Mouse (Mus musculus): ENCODE results near the gene Mok. TPM values are rescaled to one million over a fixed set of nuclear protein-coding genes. Genes with fewer than 3 reads are reported as not detected.

Gene Mok
- polyA plus RNA-seq, 1 experiment from 2014 or later = 14.2 TPM

DNA sequence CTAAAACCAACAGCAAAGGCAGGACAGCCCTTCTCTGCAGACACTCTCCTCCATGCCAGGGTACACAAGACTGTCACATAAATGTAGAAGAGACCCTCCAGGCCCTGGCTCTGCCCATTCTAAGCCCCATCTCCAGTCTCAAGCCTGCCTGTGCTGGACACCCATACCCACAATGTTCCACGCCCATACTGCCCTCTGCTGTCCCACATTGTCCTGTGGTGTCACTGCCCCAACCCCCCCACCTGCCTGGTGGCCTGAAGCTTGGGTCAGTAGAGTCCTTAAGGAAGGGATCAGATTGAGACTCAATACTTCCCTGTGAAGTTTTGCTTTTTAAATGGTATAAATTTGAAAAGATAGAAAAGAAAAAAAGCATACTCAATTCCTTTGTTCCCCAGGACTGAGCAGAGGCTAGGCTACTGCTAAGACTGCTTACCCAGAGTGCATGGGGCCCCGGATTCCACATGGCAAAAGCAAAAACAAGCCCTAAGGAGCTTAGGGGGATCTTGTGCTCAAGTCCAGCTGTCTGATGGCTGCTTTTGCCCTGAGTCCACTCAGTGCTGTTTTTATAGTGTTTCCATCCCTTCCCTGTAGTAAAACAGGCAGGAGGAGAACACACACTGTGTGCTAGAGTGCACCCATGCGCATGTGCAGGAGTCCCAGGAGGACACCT lies 34.3 kb downstream of the Mok start:
- no peak for ATAC-seq (ENCODE audit: low read depth)
- H3K4me3 ChIP-seq (ENCODE audit: low read depth, low read length) = no peak overlapping the region
- no peaks in the 10 kb centered on the region for H3K9me3 ChIP-seq (ENCODE audit: control insufficient read depth, low read length)
- no peak overlapping the region for H3K4me2 ChIP-seq (ENCODE audit: low read depth, low read length)
- H3K9ac ChIP-seq (replicated peaks; ENCODE audit: low read depth, low read length) = no peak overlapping the region
- peaks cover 3% of the 10 kb centered on the region; the same call in 1 of the 2 replicates for H3K4me1 ChIP-seq (ENCODE audit: control insufficient read depth, insufficient read depth, low read length)
- 72% methylated on average over 3 of the region's 3 CpGs for WGBS
- 0 out of 2 replicates have a peak, but pooled peaks cover 4% of the 10 kb centered on the region for H3K36me3 ChIP-seq (ENCODE audit: control insufficient read depth, insufficient read depth, low read length)
- H3K27ac ChIP-seq (ENCODE audit: low read depth, low read length) = no peak overlapping the region
- no peaks in the 10 kb centered on the region for H3K27me3 ChIP-seq (ENCODE audit: control insufficient read depth, insufficient read depth, low read length)

DNA sequence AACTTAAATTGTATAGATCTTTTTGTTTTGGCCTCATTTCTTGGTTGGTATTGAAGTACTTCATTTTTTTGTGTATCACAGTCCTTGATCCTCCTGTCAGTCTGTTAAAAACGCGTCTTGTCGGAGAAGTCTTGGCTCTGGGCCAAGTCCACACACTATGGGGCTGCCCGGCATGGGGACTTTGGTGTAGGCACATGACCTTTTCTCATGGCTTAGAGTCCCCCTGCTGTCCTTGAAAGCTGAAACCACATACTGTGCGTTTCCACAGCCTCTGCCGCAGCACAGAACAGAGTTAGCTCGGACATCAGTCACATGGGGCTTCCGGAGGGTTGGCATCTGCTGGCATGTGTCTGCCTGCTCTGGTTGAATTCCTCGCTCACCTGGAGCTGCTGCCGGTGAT lies 36.5 kb downstream of the Mok start:
- peak; percentile 56; the same call in 1 of the 2 replicates for ATAC-seq (ENCODE audit: low read depth)
- WGBS = 25% methylated on average over 10 of the region's 10 CpGs

DNA sequence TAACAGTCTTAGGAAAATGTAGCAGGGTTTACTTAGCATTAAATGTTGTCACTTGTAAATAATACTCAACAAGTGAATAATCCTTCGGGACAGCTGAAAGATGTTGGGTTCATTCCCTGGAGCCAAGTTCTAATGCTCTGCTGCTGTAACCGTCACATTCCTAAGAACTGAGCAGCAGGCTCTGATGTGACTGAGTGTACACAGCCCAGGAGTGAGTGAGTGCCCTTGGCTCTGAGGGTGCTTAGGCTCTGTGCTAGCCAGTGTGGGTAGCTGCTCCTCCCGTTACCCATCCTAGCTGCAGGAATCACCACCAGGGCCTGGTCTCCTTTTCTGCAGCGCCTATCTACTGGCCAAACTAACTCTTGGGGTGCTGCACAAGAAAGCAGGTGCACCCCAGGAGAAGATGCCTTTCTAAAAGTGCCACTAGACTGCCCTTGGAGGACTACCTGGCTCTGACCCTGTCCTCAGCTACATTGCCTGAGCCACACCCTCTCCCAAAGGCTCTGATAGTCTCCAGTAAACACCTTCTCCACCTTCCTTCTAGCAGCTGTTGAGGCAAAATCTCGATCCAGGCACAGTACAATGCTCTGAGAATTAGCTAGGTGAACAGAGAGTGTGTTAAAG lies 38.0 kb downstream of the Mok start:
- no peak overlapping the region for H3K4me3 ChIP-seq (ENCODE audit: low read depth, low read length)
- H3K27ac ChIP-seq (ENCODE audit: low read depth, low read length) = no peak overlapping the region
- 0 out of 2 replicates have a peak, but pooled peaks cover 2% of the 10 kb centered on the region for H3K36me3 ChIP-seq (ENCODE audit: control insufficient read depth, insufficient read depth, low read length)
- H3K9ac ChIP-seq (replicated peaks; ENCODE audit: low read depth, low read length) = no peak overlapping the region
- peaks cover 3% of the 10 kb centered on the region; the same call in 1 of the 2 replicates for H3K4me1 ChIP-seq (ENCODE audit: control insufficient read depth, insufficient read depth, low read length)
- no peaks in the 10 kb centered on the region for H3K9me3 ChIP-seq (ENCODE audit: control insufficient read depth, low read length)
- no peak for ATAC-seq (ENCODE audit: low read depth)
- H3K27me3 ChIP-seq (ENCODE audit: control insufficient read depth, insufficient read depth, low read length) = no peaks in the 10 kb centered on the region
- WGBS = 85% methylated on average over 5 of the region's 5 CpGs
- no peak overlapping the region for H3K4me2 ChIP-seq (ENCODE audit: low read depth, low read length)

More for the DNA sequence above, 36.5 kb downstream of the Mok start:
- Histone ChIP-seq H3K9me3 (ENCODE audit: control insufficient read depth, low read length) (no peaks in the 10 kb centered on the region), H3K4me3 (ENCODE audit: low read depth, low read length) (no peak overlapping the region), H3K36me3 (ENCODE audit: control insufficient read depth, insufficient read depth, low read length) (0 out of 2 replicates have a peak, but pooled peaks cover 4% of the 10 kb centered on the region), H3K27ac (ENCODE audit: low read depth, low read length) (no peak overlapping the region), H3K27me3 (ENCODE audit: control insufficient read depth, insufficient read depth, low read length) (no peaks in the 10 kb centered on the region), H3K4me1 (ENCODE audit: control insufficient read depth, insufficient read depth, low read length) (peaks cover 3% of the 10 kb centered on the region; the same call in 1 of the 2 replicates), H3K4me2 (ENCODE audit: low read depth, low read length) (no peak overlapping the region), H3K9ac (replicated peaks; ENCODE audit: low read depth, low read length) (no peak overlapping the region)

DNA sequence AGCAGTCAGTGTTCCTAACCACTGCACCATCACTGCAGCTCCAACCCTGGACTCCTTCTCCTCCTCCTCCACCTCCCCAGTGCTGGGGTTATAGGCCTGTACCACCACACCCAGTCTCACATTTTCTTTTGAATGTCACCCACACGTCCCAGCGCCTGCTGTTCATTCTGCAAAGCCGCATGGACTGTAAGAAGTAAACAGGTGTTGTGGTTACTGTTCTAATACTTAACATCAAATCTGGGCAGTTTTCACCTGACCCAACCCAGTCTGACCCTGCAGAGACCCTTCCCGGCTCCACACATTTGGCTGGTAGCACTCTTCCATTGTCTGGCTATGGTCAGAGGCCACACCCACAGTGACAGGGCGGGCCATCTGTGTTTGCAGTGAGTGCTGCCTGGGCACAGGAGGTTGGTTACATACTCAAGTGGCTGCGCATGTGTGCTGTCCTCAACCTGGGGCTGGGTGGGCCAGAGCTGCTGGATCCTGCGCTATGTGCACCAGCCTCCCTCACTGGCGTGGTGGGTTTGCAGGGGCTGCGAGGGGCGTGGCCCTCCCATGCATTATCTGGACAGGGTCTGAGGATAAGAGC lies 38.8 kb downstream of the Mok start:
- Histone ChIP-seq H3K4me3 (ENCODE audit: low read depth, low read length) (no peak overlapping the region), H3K9ac (replicated peaks; ENCODE audit: low read depth, low read length) (no peak overlapping the region), H3K4me1 (ENCODE audit: control insufficient read depth, insufficient read depth, low read length) (peaks cover 3% of the 10 kb centered on the region; the same call in 1 of the 2 replicates), H3K9me3 (ENCODE audit: control insufficient read depth, low read length) (no peaks in the 10 kb centered on the region), H3K36me3 (ENCODE audit: control insufficient read depth, insufficient read depth, low read length) (no peaks in the 10 kb centered on the region), H3K27ac (ENCODE audit: low read depth, low read length) (no peak overlapping the region), H3K4me2 (ENCODE audit: low read depth, low read length) (no peak overlapping the region), H3K27me3 (ENCODE audit: control insufficient read depth, insufficient read depth, low read length) (no peaks in the 10 kb centered on the region)
- 78% methylated on average over 10 of the region's 10 CpGs for WGBS
- ATAC-seq (ENCODE audit: low read depth) = no peak

DNA sequence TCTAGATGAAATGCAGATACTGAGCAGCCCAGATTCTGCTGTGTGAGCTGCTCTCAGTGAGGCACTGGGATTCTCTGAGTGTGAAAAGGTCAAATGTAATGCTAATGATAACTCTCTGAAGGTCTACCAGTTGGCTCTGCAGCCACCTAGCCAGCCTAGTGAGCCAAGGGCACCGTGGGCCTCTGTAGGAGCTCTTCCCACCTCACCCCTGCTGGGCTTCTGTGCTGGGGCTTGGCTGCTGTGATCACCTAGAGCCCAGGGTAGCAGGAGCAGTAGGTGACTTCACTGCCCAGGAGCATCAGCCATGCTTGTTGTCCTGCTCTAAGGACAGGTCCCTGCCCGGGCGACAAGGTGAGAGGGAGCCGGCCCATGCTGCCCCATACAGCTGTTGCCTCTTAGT lies 41.5 kb downstream of the Mok start:
- Histone ChIP-seq H3K9ac (replicated peaks; ENCODE audit: low read depth, low read length) (no peak overlapping the region), H3K4me2 (ENCODE audit: low read depth, low read length) (no peak overlapping the region), H3K27ac (ENCODE audit: low read depth, low read length) (no peak overlapping the region), H3K9me3 (ENCODE audit: control insufficient read depth, low read length) (no peaks in the 10 kb centered on the region), H3K4me3 (ENCODE audit: low read depth, low read length) (no peak overlapping the region), H3K36me3 (ENCODE audit: control insufficient read depth, insufficient read depth, low read length) (no peaks in the 10 kb centered on the region), H3K27me3 (ENCODE audit: control insufficient read depth, insufficient read depth, low read length) (no peaks in the 10 kb centered on the region), H3K4me1 (ENCODE audit: control insufficient read depth, insufficient read depth, low read length) (peaks cover 1% of the 10 kb centered on the region; the same call in 1 of the 2 replicates)
- WGBS = 95% methylated on average over 4 of the region's 4 CpGs
- no peak for ATAC-seq (ENCODE audit: low read depth)

DNA sequence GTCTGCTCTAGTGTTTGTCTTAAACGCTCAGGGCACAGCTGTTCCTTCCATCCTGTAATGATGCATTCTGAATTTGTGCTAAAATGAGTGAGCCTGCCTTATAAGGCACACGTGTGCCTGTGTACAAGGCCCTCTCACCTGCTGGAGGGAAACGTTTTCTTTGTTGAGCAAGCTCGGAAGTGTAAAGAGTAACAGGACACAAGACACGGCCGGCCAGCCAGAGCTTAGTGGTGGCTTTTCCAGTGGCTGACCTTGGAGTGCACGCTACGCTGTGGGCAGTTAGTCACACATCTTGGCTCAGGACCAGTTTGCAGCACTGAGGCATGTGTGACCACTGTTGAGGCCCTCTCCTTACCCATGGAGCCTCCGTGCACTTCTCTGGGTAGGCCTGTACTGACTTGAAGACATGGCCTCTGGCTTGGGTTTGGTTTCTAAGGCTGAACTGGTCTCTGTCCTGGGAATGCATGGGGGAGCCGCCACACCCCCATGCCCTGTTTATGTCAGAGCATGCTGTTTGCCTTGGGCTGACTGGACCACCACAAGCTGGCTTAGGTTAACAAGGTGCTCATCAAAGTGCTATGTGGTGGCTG lies 42.8 kb downstream of the Mok start:
- no peak for ATAC-seq (ENCODE audit: low read depth)
- Histone ChIP-seq H3K9me3 (ENCODE audit: control insufficient read depth, low read length) (no peaks in the 10 kb centered on the region), H3K9ac (replicated peaks; ENCODE audit: low read depth, low read length) (no peak overlapping the region), H3K36me3 (ENCODE audit: control insufficient read depth, insufficient read depth, low read length) (no peaks in the 10 kb centered on the region), H3K4me1 (ENCODE audit: control insufficient read depth, insufficient read depth, low read length) (no peaks in the 10 kb centered on the region), H3K27me3 (ENCODE audit: control insufficient read depth, insufficient read depth, low read length) (no peaks in the 10 kb centered on the region), H3K27ac (ENCODE audit: low read depth, low read length) (no peak overlapping the region), H3K4me2 (ENCODE audit: low read depth, low read length) (no peak overlapping the region), H3K4me3 (ENCODE audit: low read depth, low read length) (no peak overlapping the region)
- 95% methylated on average over 10 of the region's 10 CpGs for WGBS

DNA sequence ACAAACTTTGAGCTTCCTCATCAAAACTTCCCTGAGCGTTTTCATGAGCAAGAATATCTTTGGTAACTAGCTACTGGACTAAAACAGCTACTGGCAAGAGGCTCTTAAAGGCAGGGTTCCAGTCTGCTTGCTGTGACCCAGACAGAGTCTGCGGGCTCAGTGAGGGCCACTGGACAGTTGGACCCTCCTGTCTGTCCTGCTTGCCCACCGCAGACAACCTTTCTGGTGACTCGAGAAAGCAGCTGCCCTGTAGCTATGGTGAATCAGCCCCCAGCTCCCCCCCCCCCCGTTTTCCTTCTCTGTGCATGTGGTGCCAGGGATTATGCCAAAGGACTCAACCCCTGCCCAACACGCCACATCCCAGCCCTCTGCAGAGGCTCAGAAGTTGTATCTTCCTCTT lies 43.5 kb downstream of the Mok start:
- Histone ChIP-seq H3K4me1 (ENCODE audit: control insufficient read depth, insufficient read depth, low read length) (no peaks in the 10 kb centered on the region), H3K36me3 (ENCODE audit: control insufficient read depth, insufficient read depth, low read length) (no peaks in the 10 kb centered on the region), H3K27ac (ENCODE audit: low read depth, low read length) (no peak overlapping the region), H3K9me3 (ENCODE audit: control insufficient read depth, low read length) (no peaks in the 10 kb centered on the region), H3K4me2 (ENCODE audit: low read depth, low read length) (no peak overlapping the region), H3K9ac (replicated peaks; ENCODE audit: low read depth, low read length) (no peak overlapping the region), H3K4me3 (ENCODE audit: low read depth, low read length) (no peak overlapping the region), H3K27me3 (ENCODE audit: control insufficient read depth, insufficient read depth, low read length) (no peaks in the 10 kb centered on the region)
- 91% methylated on average over 6 of the region's 6 CpGs for WGBS
- ATAC-seq (ENCODE audit: low read depth) = no peak

DNA sequence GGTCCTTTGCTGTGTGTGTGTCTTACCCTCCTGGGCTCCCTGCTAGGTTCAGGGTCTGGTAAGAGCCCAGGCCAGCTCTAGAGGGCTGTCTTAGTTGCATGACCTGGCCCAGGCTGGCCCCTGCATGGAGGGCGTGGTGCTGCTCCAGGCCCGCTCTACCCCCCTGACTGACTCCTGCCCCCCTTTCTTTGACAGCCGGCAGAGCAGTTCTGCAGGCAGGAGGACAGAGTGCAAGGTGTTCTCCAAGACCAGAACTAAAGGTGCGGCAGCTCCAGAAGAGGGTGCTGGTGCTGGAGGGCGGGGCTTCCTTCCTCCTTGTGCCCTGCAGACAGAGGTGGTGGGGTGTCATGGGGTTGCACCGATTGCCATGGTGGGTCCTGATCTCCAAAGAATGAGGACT lies 44.0 kb downstream of the Mok start:
- H3K4me1 ChIP-seq (ENCODE audit: control insufficient read depth, insufficient read depth, low read length) = no peaks in the 10 kb centered on the region
- ATAC-seq (ENCODE audit: low read depth) = no peak
- H3K27ac ChIP-seq (ENCODE audit: low read depth, low read length) = no peak overlapping the region
- H3K4me2 ChIP-seq (ENCODE audit: low read depth, low read length) = no peak overlapping the region
- H3K9me3 ChIP-seq (ENCODE audit: control insufficient read depth, low read length) = no peaks in the 10 kb centered on the region
- no peaks in the 10 kb centered on the region for H3K36me3 ChIP-seq (ENCODE audit: control insufficient read depth, insufficient read depth, low read length)
- WGBS = 84% methylated on average over 6 of the region's 6 CpGs
- H3K4me3 ChIP-seq (ENCODE audit: low read depth, low read length) = no peak overlapping the region
- no peaks in the 10 kb centered on the region for H3K27me3 ChIP-seq (ENCODE audit: control insufficient read depth, insufficient read depth, low read length)
- no peak overlapping the region for H3K9ac ChIP-seq (replicated peaks; ENCODE audit: low read depth, low read length)

DNA sequence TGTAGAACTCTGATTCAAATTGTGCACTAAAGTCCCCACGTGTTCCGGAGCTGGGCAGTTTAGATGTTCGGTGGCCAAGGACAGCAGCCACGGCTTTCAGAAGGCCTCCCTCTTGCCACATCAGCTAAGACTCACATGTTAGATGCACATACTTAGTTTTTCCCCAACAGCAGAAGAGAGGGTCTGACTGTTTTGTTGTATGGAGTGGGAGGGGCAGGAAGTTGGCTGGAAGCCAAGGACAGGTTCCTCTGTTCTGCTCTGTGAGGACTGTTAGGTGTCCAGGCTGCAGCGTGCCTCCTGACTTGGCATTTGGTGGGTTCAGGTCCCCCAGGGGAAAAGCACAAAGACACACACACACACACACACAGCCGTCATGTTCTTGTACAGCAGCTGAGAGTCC lies 45.7 kb downstream of the Mok start:
- Histone ChIP-seq H3K27ac (ENCODE audit: low read depth, low read length) (no peak overlapping the region), H3K4me2 (ENCODE audit: low read depth, low read length) (no peak overlapping the region), H3K27me3 (ENCODE audit: control insufficient read depth, insufficient read depth, low read length) (no peaks in the 10 kb centered on the region), H3K36me3 (ENCODE audit: control insufficient read depth, insufficient read depth, low read length) (no peaks in the 10 kb centered on the region), H3K4me1 (ENCODE audit: control insufficient read depth, insufficient read depth, low read length) (no peaks in the 10 kb centered on the region), H3K9ac (replicated peaks; ENCODE audit: low read depth, low read length) (no peak overlapping the region), H3K4me3 (ENCODE audit: low read depth, low read length) (no peak overlapping the region), H3K9me3 (ENCODE audit: control insufficient read depth, low read length) (no peaks in the 10 kb centered on the region)
- WGBS = 82% methylated on average over 6 of the region's 6 CpGs
- ATAC-seq (ENCODE audit: low read depth) = no peak
